Mouse (Mus musculus) cerebellum, adult 18-20 months (tissue): ENCODE measurements at regions not wholly inside any gene's neighbourhood (a gene's known extent, or its start where the extent isn't known, plus 50 kb on each side); places are given as distances from the start of the nearest gene placed in this dataset.
A peak's percentile ranks its signal among the peaks of the same experiment; 100 is the strongest.
"Not testable (repeated sequence)": the region's sequence is repeated elsewhere in the genome, so short reads cannot be mapped to it uniquely, and the experiment has no call there.

ENCODE experiments used
- DNase-seq, 2 experiments: peaks; one replicate each; pipeline ENCODE4 v3.0.0; 2021

- not testable (repeated sequence) for DNase-seq
These were observed 693.8 kb downstream of the Dad1 start for GRCm38 (mm10) chr14:53560146-53560545.

DNA sequence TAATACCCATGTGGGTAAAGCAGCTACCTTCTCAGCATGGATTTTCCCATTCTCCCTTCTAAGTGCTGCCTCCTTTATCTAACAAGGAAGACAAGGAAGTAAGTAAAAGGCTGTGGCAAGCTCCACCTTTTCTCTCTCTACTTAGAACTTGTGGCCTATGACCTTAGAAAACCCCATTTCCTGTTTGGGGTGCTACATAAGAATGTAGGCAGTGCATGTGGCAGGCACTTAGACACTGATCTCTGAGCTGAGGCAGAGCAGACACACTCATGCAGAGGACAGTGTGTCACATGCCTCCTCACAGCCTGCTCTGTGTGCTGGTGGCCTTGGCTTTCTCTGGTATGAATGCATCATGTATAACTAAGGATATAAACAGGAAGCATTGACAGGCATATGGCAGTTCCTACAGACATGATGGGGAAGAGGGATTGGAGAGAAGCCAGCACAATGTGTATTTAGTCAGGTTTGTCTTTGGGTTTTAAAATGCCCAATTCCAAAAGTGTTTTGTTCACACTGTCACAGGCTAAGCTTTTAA, 694.5 kb downstream of the Dad1 start:
- not testable (repeated sequence) for DNase-seq

DNA sequence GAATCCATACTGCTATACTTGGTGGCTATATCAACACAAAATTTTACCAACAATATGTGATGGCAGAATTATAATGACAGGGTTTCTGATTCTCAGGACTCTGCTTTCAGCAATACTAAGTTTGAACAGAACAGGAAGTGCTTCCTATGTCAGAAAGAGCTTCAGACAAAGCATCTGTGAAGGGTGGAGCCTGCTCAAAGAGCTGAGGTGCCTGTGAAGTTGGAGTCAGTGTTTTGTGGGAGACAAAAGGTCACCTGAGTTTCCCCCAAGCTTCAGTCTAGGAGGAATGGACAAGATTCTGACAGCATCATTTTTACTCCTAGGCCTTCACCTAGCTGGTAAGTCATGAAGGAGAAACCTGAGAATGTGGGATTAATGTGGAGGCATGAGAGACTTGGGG, 700.1 kb downstream of the Dad1 start:
- DNase-seq = no peak

DNA sequence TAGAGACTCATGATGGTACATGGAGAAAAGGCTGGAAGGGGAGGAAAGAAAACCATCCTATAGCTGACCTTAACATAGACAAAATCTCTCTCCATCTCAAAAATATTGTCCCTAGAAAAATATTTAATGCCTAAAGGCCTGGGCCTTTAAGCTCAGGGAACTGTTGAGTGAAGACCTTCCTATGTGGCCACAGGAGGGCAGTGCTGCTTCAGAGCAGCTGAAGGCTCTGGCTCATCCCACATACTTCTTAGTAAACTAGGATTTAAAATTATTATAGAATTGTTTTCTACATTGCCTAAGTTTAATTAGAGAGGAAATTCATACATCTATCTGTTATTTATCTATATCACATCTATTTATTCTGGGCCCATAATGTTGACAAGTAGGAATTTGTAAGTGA, 706.5 kb downstream of the Dad1 start:
- not testable (repeated sequence) for DNase-seq

- no peak for DNase-seq
These were observed 708.6 kb downstream of the Dad1 start for GRCm38 (mm10) chr14:53545351-53545750.

DNA sequence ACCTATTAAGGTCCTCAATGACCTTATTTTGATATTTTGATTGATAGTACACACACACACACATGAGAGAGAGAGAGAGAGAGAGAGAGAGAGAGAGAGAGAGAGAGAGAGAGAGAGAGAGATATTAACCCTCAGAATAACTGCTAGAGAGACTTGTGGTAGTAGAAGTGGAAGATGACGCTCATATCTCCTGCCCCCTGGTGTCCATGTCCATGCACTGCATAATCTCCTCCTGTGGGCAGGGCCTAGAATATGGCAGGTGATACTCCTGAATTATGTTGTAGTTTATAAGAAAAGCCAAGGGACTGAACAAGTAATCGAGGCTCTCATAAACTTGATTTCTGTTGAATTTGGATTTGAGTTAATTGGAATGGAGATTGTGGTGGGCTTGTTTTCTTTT, 712.3 kb downstream of the Dad1 start:
- not testable (repeated sequence) for DNase-seq

GRCm38 (mm10) chr14:53537895-53538294, 716.0 kb downstream of the Dad1 start:
- DNase-seq = not testable (repeated sequence)

DNA sequence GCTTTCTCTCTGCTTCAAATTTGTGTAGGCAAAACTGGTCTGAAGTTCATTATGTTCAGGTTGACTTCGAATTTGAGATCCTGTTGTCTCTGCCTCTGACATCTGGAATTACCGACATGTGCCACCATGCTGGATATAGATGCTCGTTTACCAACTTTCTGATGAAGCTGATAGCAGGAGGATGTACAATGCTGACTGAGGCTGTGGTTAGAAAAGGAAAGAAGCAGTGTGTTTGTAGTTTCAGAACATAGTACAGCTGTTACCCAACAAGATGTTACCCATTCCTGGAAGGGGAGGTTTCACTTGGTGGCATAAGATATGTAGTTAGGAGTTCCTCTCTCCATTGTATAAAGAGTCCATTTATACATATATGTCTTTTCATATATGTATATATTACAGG, 730.5 kb downstream of the Dad1 start:
- DNase-seq = not testable (repeated sequence)

- not testable (repeated sequence) for DNase-seq
These were observed 735.0 kb downstream of the Dad1 start for GRCm38 (mm10) chr14:53518954-53519353.

- DNase-seq = not testable (repeated sequence)
These were observed 737.2 kb downstream of the Dad1 start for GRCm38 (mm10) chr14:53516623-53517238.

DNA sequence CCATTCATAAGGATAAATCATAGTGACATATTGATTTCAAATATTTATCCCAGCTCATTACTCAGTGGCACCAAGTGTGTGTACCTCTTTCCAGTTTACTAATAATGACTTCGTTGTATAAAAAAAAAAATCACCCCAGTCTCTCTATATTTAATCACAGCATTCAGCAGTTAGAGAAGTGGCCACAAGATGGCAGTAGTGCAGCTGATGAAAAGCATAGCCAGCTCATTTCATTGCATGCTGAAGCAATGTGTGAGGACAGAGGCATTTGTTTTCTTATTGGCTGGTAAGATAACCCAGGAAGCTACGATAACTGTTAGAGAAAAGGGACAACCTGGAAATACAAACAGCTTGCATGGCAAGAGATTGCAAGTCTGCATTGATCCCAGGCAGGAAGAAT, 748.5 kb downstream of the Dad1 start:
- peak; percentile 4 to 9 for DNase-seq

- DNase-seq = not testable (repeated sequence)
These were observed 765.5 kb downstream of the Dad1 start for GRCm38 (mm10) chr14:53488383-53488782.

DNA sequence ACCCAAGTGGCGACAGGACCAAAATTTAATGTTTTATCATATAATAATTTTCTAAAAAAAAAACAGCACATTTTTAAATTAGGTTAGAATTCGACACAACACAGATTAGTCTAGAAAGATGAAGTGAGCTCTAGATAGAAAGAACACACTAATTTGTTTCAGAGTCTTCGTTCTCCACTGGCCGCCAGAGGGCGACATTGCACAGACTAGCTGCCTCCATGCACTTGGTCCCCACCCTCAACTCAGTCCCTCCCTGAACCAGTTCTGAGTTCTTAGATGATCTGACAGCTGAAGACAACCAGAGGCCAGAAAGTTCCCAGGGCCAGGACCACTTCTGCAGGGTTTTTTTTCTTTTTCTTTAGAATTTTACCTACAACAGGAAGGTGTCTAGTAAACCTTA, 766.3 kb downstream of the Dad1 start:
- not testable (repeated sequence) for DNase-seq

DNA sequence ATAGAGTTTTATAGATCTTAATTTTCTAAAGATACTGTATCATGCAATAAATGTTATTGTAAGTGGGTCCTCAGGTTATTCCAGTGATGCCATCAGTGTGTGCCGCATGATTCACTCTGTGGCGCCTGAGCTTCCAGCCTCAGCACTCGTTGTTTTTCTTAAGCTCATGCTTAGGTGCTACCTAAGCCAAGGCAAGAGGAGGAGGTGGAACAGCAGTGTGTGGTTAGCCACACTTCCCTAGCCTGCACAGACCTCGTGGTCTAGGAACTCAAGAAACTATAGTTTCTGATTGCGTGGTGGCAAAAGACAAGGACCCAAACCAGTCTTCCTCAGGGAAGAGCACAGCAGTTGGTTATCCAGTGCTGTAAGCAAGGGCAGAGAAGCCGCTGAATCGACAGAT, 779.7 kb downstream of the Dad1 start:
- DNase-seq = not testable (repeated sequence)

DNA sequence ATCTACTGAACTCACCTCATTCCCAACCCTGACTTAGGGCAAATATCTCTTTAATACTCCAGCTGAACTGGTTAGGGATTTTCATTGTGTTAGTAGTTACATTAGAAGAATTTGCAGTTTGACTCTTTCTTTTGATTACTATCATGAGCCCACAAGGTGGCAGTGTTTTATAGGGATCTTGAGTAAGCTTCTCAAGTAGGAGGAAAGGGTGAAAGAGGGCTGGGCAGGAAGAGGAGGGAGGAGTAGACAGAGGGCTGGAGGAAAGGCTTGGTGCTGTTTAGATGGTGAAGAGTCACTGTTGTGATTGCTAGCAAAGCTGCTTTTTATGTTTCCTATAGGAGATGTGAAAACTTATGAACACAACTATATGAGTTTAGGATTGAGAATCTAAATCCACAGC, 793.1 kb downstream of the Dad1 start:
- DNase-seq = not testable (repeated sequence)

- DNase-seq = no peak
These were observed 799.9 kb downstream of the Dad1 start for GRCm38 (mm10) chr14:53454001-53454400.

GRCm38 (mm10) chr14:53439643-53440042, 814.3 kb downstream of the Dad1 start:
- not testable (repeated sequence) for DNase-seq

- DNase-seq = not testable (repeated sequence)
These were observed 823.8 kb downstream of the Dad1 start for GRCm38 (mm10) chr14:53430130-53430529.

DNA sequence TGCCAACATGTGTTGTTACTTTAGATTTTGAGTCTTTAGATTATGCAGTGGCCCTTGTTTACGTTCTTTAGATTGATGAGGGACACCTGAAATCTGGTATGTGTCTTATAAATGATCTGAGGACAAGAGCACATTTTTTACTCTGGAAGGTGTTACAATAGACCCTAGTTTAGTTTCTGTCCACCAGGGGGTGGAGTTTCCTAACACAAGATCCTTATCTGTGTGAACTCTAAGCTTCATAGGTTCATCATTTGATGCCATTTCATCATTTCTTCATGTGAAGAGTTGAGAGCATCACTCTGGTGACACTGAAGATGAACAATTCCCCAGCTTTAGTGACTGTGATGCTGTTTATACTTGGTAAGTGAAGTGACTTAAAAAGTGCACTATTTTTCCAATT, 825.5 kb downstream of the Dad1 start:
- DNase-seq = not testable (repeated sequence)

DNA sequence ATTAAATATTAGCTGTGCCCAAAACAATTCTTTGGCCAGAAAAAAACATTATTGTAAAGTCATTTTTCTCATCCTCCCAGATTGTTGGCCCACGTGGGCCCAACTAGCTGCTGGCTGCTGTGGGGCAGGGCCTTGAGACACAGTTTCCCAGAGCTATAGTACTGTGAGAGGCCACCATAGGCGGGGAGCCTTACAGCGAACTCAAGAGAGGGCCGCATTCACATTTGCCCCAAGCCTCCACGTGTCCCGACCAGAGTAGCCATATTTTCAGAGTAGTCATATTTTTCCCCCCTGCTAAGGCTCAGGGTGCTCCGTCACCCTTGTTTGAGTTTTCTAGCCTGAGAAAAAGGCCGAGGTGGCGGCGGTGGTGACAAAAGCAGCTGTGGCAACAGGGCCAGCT, 826.3 kb downstream of the Dad1 start:
- not testable (repeated sequence) for DNase-seq

GRCm38 (mm10) chr14:53416955-53417354, 836.9 kb downstream of the Dad1 start:
- not testable (repeated sequence) for DNase-seq

DNA sequence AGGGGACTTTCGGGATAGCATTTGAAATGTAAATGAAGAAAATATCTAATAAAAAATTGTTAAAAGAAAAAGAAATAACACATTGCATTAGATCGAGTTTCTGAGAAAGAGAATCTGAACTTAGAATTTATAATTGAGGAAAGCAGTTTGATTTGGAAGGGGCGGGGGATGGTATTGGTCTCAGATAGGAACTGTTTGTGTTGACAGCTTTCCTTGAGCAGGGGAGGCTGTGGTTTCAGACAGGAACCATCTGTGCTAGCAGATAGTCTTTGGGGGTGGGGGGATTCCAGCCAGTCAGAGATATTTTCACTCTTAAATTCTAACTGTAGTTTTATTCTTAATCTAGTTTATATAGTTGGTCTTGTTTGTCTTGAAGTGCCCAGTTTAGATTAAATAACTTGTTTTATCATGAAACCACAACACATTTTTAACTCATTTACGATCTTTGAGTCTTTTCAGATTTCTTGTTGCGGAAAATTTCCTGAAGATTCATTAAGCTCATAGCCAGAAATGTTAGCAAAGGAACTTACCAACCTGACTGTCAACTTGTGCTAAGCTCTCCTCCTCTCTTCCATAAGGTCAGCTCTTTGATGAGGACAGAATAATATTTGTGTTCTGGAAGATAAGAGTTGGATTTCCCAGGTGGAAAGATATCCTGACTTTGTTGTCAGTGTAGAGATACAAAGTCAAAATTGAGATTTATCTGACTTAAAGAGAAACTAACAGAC, 846.2 kb downstream of the Dad1 start:
- DNase-seq = not testable (repeated sequence)

GRCm38 (mm10) chr14:53390307-53390706, 863.6 kb downstream of the Dad1 start:
- DNase-seq = not testable (repeated sequence)

DNA sequence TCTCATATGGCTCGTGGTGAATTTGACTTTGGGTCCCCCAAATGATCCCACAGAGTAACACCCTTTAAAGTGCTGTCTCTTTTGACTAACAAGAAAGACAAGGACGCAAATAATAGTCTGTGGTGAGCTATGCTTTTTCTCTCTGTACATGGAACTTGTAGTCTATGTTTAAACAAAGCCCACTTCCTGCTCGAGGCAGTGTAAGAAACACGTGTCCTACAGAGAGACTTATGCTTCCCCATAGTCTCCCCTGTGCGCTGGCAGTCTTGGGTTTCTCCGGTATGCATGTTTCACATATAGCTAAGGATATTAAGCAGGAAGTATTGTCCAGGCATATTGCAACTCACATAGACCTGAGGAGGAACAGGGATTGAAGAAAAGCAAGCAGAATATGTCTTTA, 879.0 kb upstream of the Olfr1507 start:
- DNase-seq = not testable (repeated sequence)
